Mouse (Mus musculus): ENCODE data around the gene Vmn1r8.
"Not testable (repeated sequence)": the region's sequence is repeated elsewhere in the genome, so short reads cannot be mapped to it uniquely, and the experiment has no call there.

Vmn1r8 gene

DNA sequence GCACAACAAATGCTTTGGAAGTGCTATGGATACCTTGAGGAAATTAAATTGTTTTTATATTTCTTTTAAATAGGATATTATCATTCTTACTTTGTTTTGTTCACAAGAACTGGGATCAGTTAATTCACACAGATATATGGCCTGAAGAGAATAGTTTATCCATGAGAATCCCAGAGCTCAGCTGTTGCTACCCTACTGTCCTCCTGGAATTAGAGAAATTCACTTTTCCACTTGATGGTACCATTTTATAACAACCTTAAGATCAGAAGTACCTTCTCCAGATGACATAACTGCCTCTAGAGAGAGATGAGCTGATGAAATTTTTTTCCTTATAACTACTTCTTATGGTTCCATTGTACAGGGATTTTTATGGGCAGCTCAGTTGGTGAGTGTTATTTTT is at the start of gene Vmn1r8:
TSS of gene Vmn1r8 (plus strand) at position 301 of the 400 bp plus-strand sequence.
- no peak for DNase-seq (ENCODE audit: low spot score in 2 of 2)

GRCm38 (mm10) chr6:56996943-56997342 is 35.1 kb upstream of the Vmn1r8 start, which contains the start of gene Vmn1r6:
Vmn1r6 (plus strand) TSS chr6:56997243.
- DNase-seq (ENCODE audit: low spot score in 2 of 2) = no peak

GRCm38 (mm10) chr6:57025224-57025623 is 6.9 kb upstream of the Vmn1r8 start, which contains the start of gene Vmn1r7:
Vmn1r7 (minus strand) TSS chr6:57025324.
- DNase-seq (ENCODE audit: low spot score in 2 of 2) = not testable (repeated sequence)

DNA sequence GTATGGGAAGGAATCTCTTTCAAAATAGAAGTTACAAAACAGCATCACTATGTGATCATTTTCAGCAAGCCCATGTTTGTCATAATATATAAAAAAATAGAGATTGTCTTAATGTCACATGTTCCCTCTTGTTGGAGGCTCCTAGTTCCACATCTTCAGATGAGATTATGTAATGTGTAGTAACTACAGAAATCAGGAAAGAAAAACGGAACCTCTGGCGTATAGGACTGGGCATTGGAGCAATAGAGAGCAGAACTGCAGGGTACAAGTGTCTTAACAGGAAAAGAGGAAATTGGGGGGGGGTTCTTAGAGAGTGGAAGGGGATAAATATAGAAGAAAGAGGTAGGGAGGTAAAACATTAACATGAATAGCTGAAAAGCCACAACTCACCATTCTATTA is 2.6 kb downstream of the Vmn1r8 start:
- no peak for DNase-seq (ENCODE audit: low spot score in 2 of 2)

DNA sequence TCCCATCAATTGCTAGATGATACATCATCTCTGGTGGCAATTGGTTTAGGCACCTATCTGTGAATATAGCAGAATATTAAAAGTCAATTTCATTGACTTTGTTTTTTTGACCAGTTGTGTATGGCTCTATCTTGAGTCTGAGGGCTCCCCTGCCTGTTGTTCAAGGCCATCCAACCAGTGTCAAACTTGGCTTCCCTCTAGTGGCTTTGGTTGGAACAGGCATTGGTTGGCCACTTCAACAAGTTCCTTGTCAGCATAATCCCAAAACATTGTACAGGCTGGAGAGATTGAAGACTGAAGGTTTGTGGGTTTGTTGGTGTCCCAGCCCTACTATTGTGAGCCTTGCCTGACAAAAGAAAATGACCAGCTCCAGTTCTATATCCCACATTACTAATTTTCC is 31.6 kb downstream of the Vmn1r8 start:
- no peak for DNase-seq (ENCODE audit: low spot score in 2 of 2)

DNA sequence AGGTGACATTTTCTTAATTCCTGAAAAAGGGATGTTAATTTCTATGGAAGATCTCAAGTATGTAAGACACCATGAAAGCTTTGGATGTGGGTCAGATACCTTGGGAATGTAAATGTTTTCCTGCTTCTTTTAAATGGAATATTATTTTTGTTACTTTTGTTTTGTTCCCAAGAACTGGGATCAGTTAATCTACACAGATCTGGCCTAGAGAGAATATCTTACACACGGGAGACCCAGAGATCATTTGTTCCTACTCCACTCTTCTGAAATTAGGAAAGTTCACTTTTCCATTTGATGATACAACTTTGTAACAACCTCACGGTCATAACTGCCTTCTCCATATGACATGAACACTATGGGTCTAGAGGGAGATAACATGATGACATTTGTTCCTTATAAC is 34.4 kb downstream of the Vmn1r8 start, which contains the start of gene Vmn1r9:
TSS of gene Vmn1r9 (plus strand) at position 301 of the 400 bp plus-strand sequence.
- DNase-seq (ENCODE audit: low spot score in 2 of 2) = no peak

Measured in frontal cortex, postnatal 14 days (tissue).